Mouse (Mus musculus) kidney, postnatal 0 days (tissue): ENCODE results near the gene Gldn. TPM values are rescaled to one million over a fixed set of nuclear protein-coding genes. Genes with fewer than 3 reads are reported as not detected.

Source experiments
- ATAC-seq: fragments of 200-750 bp; cut with Nextera tagmentation; replicated peaks from 2 replicates; pipeline ENCODE4 v1.8.0; 2017; ENCODE audit warnings: low read depth, moderate number of reproducible peaks, moderate TSS enrichment, moderate library complexity; ENCODE audit not compliant: low FRiP score
- DNase-seq: peaks from one replicate; pipeline ENCODE4 v3.0.0-alpha.2; 2016; ENCODE audit warnings: low spot score
- H3K27ac ChIP-seq: fragments of 300-500 bp; sonication (generic); 2 replicates; pipeline ENCODE4 v1.5.1; 2014; ENCODE audit warnings: mild to moderate bottlenecking
- H3K27me3 ChIP-seq: fragments of 300-500 bp; sonication (generic); 2 replicates; pipeline ENCODE4 v1.6.1; 2014; ENCODE audit warnings: low read length, mixed read lengths; ENCODE audit not compliant: insufficient read depth
- H3K36me3 ChIP-seq: fragments of 300-500 bp; sonication (generic); 2 replicates; pipeline ENCODE4 v1.6.1; 2014; ENCODE audit warnings: low read length, mixed read lengths; ENCODE audit not compliant: insufficient read depth
- H3K4me1 ChIP-seq: fragments of 300-500 bp; sonication (generic); replicated peaks from 2 replicates; pipeline ENCODE4 v1.6.1; 2014; ENCODE audit warnings: antibody characterized with exemption, low read length, mixed read lengths; ENCODE audit not compliant: insufficient read depth
- H3K4me2 ChIP-seq: fragments of 300-500 bp; sonication (generic); 2 replicates; pipeline ENCODE4 v1.6.1; 2014; ENCODE audit warnings: mild to moderate bottlenecking, low read length, moderate library complexity, mixed read lengths
- H3K4me3 ChIP-seq: fragments of 300-500 bp; sonication (generic); replicated peaks from 2 replicates; pipeline ENCODE4 v1.5.1; 2014; ENCODE audit warnings: low read depth, low read length
- H3K9ac ChIP-seq: fragments of 300-500 bp; sonication (generic); 2 replicates; pipeline ENCODE4 v1.6.1; 2014; ENCODE audit warnings: low read depth, low read length
- H3K9me3 ChIP-seq: fragments of 300-500 bp; sonication (generic); replicated peaks from 2 replicates; pipeline ENCODE4 v1.6.1; 2016; ENCODE audit warnings: low read length, inconsistent platforms, mixed read lengths
- CTCF ChIP-seq: IDR thresholded peaks from 2 replicates; pipeline ENCODE4 v1.5.1; 2016; ENCODE audit warnings: antibody characterized with exemption, low read depth, mild to moderate bottlenecking, moderate library complexity
- WGBS: fragments of 180-500 bp; shearing (Covaris S2); extraction: QIAGEN DNeasy Blood & Tissue Kit; methylation state at CpG from one replicate; pipeline ENCODE4 v1.1.7; 2014; 5-methylcytosine and 5-hydroxymethylcytosine counted together
- polyA plus RNA-seq: library from polyadenylated mRNA; unstranded; fragments of >200 nt; fragmentation: Nextera tagmentation; extraction: Ambion mirVana; gene quantifications from 2 replicates; pipeline ENCODE4 v1.2.1, GENCODE M21; 2015

Gldn gene
- 4.6 and 5.4 TPM in 2 replicates for polyA plus RNA-seq

- Histone ChIP-seq H3K9me3 (no peaks in the 10 kb centered on the region), H3K36me3 (no peaks in the 10 kb centered on the region), H3K4me2 (peak within 1 kb of the TSS; percentile 71), H3K9ac (peak within 1 kb of the TSS; percentile 43), H3K4me3 (peak within 1 kb of the TSS; percentile 24), H3K27ac (peak within 1 kb of the TSS; percentile 42; the same call in 1 of the 2 replicates), H3K27me3 (no peaks in the 10 kb centered on the region), H3K4me1 (peaks cover 3% of the 10 kb centered on the region; the same call in 1 of the 2 replicates)
- WGBS = 2% methylated on average over 61 of the region's 61 CpGs
- ATAC-seq (peak; percentile 49), DNase-seq (peak; percentile 5)
- 0 out of 2 replicates have a peak, but pooled peaks have one; percentile 1 for TF ChIP-seq CTCF
Measured at GRCm38 (mm10) chr9:54286331-54286987, at the start of gene Gldn. TSS of gene Gldn (plus strand) at chr9:54286486.

GRCm38 (mm10) chr9:54244869-54245665 lies 41.2 kb upstream of the Gldn start:
- Histone ChIP-seq H3K9me3 (no peaks in the 10 kb centered on the region), H3K27ac (no peak overlapping the region), H3K9ac (no peak overlapping the region), H3K4me2 (no peak overlapping the region), H3K4me1 (no peaks in the 10 kb centered on the region), H3K4me3 (no peak overlapping the region), H3K36me3 (no peaks in the 10 kb centered on the region), H3K27me3 (no peaks in the 10 kb centered on the region)
- 75% methylated on average over 3 of the region's 3 CpGs for WGBS
- DNase-seq (no peak), ATAC-seq (no peak)
- TF ChIP-seq CTCF = no peak

GRCm38 (mm10) chr9:54264754-54265153 lies 21.5 kb upstream of the Gldn start:
- Histone ChIP-seq H3K4me1 (no peaks in the 10 kb centered on the region), H3K4me3 (no peak overlapping the region), H3K4me2 (no peak overlapping the region), H3K36me3 (no peaks in the 10 kb centered on the region), H3K27ac (no peak overlapping the region), H3K27me3 (no peaks in the 10 kb centered on the region), H3K9me3 (no peaks in the 10 kb centered on the region), H3K9ac (no peak overlapping the region)
- 74% methylated on average over 4 of the region's 4 CpGs for WGBS
- no peak for TF ChIP-seq CTCF
- no peak for ATAC-seq
- no peak for DNase-seq

GRCm38 (mm10) chr9:54268010-54268409 lies 18.3 kb upstream of the Gldn start, which contains the start of gene Cyp19a1:
TSS of gene Cyp19a1 (minus strand) at chr9:54268110.
- Histone ChIP-seq H3K27ac (no peak within 1 kb of the TSS), H3K9ac (no peak within 1 kb of the TSS), H3K36me3 (no peaks in the 10 kb centered on the region), H3K4me2 (no peak within 1 kb of the TSS), H3K27me3 (no peaks in the 10 kb centered on the region), H3K9me3 (no peaks in the 10 kb centered on the region), H3K4me1 (no peaks in the 10 kb centered on the region), H3K4me3 (no peak within 1 kb of the TSS)
- no peak for TF ChIP-seq CTCF
- WGBS = 87% methylated on average over 7 of the region's 7 CpGs
- ATAC-seq (no peak), DNase-seq (no peak)

GRCm38 (mm10) chr9:54269987-54270386 lies 16.3 kb upstream of the Gldn start:
- H3K4me3 ChIP-seq = no peak overlapping the region
- no peak for ATAC-seq
- 77% methylated on average over 6 of the region's 6 CpGs for WGBS
- no peaks in the 10 kb centered on the region for H3K4me1 ChIP-seq
- no peaks in the 10 kb centered on the region for H3K27me3 ChIP-seq
- no peak for TF ChIP-seq CTCF
- no peak overlapping the region for H3K9ac ChIP-seq
- DNase-seq = no peak
- H3K27ac ChIP-seq = no peak overlapping the region
- H3K36me3 ChIP-seq = no peaks in the 10 kb centered on the region
- no peak overlapping the region for H3K4me2 ChIP-seq
- H3K9me3 ChIP-seq = no peaks in the 10 kb centered on the region

GRCm38 (mm10) chr9:54270889-54271288 lies 15.4 kb upstream of the Gldn start:
- ATAC-seq (no peak), DNase-seq (peak; percentile 38)
- WGBS = 43% methylated on average over 5 of the region's 5 CpGs
- no peak overlapping the region for H3K4me3 ChIP-seq
- H3K9me3 ChIP-seq = no peaks in the 10 kb centered on the region
- H3K36me3 ChIP-seq = no peaks in the 10 kb centered on the region
- H3K9ac ChIP-seq = no peak overlapping the region
- no peak overlapping the region for H3K4me2 ChIP-seq
- no peak for TF ChIP-seq CTCF
- no peaks in the 10 kb centered on the region for H3K27me3 ChIP-seq
- H3K4me1 ChIP-seq = no peaks in the 10 kb centered on the region
- H3K27ac ChIP-seq = no peak overlapping the region
